Mouse (Mus musculus) hindbrain, postnatal 0 days (tissue): ENCODE measurements at regions not wholly inside any gene's neighbourhood (a gene's known extent, or its start where the extent isn't known, plus 50 kb on each side); places are given as distances from the start of the nearest gene placed in this dataset.

Experiments used
- ATAC-seq: fragments of 200-750 bp; cut with Nextera tagmentation; 2 replicates; pipeline ENCODE4 v1.8.0; 2017; ENCODE audit warnings: mild to moderate bottlenecking, moderate TSS enrichment, moderate library complexity
- DNase-seq: peaks from one replicate; pipeline ENCODE4 v3.0.0-alpha.2; 2015; ENCODE audit warnings: low spot score
- H3K27ac ChIP-seq: fragments of 300-500 bp; sonication (generic); 2 replicates; pipeline ENCODE4 v1.5.1; 2014; ENCODE audit warnings: mild to moderate bottlenecking
- H3K27me3 ChIP-seq: fragments of 300-500 bp; sonication (generic); 2 replicates; pipeline ENCODE4 v1.6.1; 2014; ENCODE audit warnings: low read length, mixed read lengths; ENCODE audit not compliant: insufficient read depth
- H3K36me3 ChIP-seq: fragments of 300-500 bp; sonication (generic); 2 replicates; pipeline ENCODE4 v1.6.1; 2014; ENCODE audit warnings: low read length, mixed read lengths; ENCODE audit not compliant: insufficient read depth
- H3K4me1 ChIP-seq: fragments of 300-500 bp; sonication (generic); 2 replicates; pipeline ENCODE4 v1.6.1; 2014; ENCODE audit warnings: antibody characterized with exemption, low read length, mixed read lengths; ENCODE audit not compliant: insufficient read depth
- H3K4me2 ChIP-seq: fragments of 300-500 bp; sonication (generic); 2 replicates; pipeline ENCODE4 v1.6.1; 2014; ENCODE audit warnings: low read depth, mild to moderate bottlenecking, low read length, moderate library complexity, mixed read lengths
- H3K4me3 ChIP-seq: fragments of 300-500 bp; sonication (generic); 2 replicates; pipeline ENCODE4 v1.5.1; 2014; ENCODE audit warnings: low read length
- H3K9ac ChIP-seq: fragments of 300-500 bp; sonication (generic); replicated peaks from 2 replicates; pipeline ENCODE4 v1.6.1; 2014; ENCODE audit warnings: mild to moderate bottlenecking, low read length, moderate library complexity, mixed read lengths
- H3K9me3 ChIP-seq: fragments of 300-500 bp; sonication (generic); 2 replicates; pipeline ENCODE4 v1.6.1; 2016; ENCODE audit warnings: low read length, mixed read lengths
- CTCF ChIP-seq: IDR thresholded peaks from 2 replicates; pipeline ENCODE4 v1.5.1; 2016; ENCODE audit warnings: antibody characterized with exemption, control low read depth, low read depth
- WGBS: fragments of 180-500 bp; shearing (Covaris S2); extraction: QIAGEN DNeasy Blood & Tissue Kit; methylation state at CpG from one replicate; pipeline ENCODE4 v1.1.7; 2014; 5-methylcytosine and 5-hydroxymethylcytosine counted together

DNA sequence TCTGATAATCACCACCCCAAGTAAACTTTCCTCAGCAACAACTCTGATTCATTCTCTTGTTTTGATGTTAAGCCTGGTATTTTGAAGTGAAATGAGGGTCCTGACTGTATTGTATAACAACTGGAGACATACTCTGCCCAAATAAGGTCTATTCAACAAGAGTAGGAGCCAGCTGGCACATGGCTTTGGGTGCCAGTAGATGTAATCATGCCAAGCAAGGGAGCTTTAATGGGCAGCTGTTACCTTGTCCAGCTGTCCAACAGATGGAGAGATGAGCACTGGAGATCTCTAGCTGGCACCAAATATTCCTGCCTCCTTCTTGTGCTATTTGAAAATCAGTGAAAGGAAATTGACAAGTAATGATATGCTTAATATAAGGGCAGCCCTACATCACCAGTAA, 1019.4 kb downstream of the Gsdmc2 start:
- Histone ChIP-seq H3K4me3 (no peak overlapping the region), H3K4me2 (no peak overlapping the region), H3K27me3 (no peaks in the 10 kb centered on the region), H3K4me1 (no peaks in the 10 kb centered on the region), H3K36me3 (no peaks in the 10 kb centered on the region), H3K27ac (no peak overlapping the region), H3K9ac (no peak overlapping the region), H3K9me3 (no peaks in the 10 kb centered on the region)
- DNase-seq (peak; percentile 55), ATAC-seq (0 out of 2 replicates have a peak, but pooled peaks have one; percentile 38)
- no peak for TF ChIP-seq CTCF

DNA sequence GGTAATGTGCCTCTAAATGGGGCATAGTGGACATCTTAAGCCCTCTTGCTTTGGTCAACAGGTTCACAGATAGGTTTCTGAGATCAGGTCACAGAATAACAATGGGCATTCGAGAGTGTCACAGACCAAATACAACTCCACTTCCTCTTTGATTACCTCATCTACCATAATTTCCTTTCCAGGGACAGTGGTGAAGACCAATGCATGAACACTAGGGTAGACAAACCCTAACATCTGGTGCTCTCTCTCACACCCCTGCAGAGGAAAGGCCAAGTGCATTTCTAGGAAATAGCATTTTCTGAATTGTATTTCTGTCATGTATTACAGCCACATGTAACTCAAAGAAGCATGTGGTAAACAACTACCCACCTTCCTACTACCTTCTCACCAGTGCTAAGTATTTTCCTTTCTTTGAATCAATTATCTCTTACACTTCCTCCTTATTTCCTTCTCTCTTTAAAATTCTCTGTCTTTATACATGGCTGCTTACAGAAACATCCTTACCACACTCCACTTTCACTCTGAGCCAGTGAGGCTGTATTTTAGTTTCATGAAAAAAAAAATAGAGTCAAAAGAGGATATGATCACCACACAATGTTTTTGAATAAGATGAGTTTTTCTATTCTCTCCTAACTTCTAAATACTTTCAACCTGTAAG, 1021.0 kb downstream of the Gsdmc2 start:
- no peak for TF ChIP-seq CTCF
- WGBS = 73% methylated on average over 1 of the region's 1 CpGs
- no peak overlapping the region for H3K27ac ChIP-seq
- H3K4me1 ChIP-seq = no peaks in the 10 kb centered on the region
- H3K27me3 ChIP-seq = no peaks in the 10 kb centered on the region
- DNase-seq (no peak), ATAC-seq (no peak)
- H3K9ac ChIP-seq = no peak overlapping the region
- H3K4me2 ChIP-seq = no peak overlapping the region
- no peaks in the 10 kb centered on the region for H3K9me3 ChIP-seq
- H3K36me3 ChIP-seq = no peaks in the 10 kb centered on the region
- no peak overlapping the region for H3K4me3 ChIP-seq

DNA sequence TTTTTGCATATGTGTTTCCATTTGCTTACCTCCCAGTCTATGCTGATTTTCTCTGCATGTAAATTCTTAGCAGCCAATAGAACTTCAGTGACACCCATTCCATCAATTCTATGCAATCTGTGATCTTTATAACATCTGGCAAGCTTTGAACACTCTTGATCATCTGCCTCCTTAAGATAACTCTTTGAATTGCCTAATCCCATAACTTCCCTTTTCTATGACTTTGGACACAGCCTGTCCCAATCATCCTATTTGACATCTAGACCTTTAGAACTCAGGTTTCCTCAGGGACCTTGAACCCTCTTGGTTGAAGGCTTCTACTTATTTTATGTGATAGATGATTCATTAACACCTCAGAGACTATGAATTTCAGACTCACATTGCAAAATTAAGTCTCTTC, 1022.7 kb downstream of the Gsdmc2 start:
- TF ChIP-seq CTCF = no peak
- Histone ChIP-seq H3K27ac (no peak overlapping the region), H3K4me2 (no peak overlapping the region), H3K4me1 (no peaks in the 10 kb centered on the region), H3K9ac (no peak overlapping the region), H3K4me3 (no peak overlapping the region), H3K9me3 (no peaks in the 10 kb centered on the region), H3K27me3 (no peaks in the 10 kb centered on the region), H3K36me3 (no peaks in the 10 kb centered on the region)
- no peak for ATAC-seq
- DNase-seq = no peak

DNA sequence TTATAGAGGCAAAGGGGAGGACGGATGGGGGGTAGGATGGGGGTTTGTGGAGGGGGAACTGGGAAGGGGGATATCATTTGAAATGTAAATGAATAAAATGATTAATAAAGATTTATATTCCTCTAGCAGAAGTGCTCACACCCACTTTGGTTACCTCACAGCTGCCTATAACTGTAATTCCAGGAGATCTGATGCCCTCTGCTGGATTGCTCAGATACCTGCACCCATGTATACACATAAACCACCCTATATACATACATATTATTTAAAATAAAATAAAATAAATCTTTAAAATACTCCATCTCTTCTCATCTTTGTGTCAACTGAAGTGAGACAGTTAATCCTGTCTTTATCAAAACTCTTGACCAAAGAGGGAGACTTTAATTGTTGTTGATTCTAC, 1031.9 kb downstream of the Gsdmc2 start:
- Histone ChIP-seq H3K36me3 (no peaks in the 10 kb centered on the region), H3K4me1 (no peaks in the 10 kb centered on the region), H3K27me3 (no peaks in the 10 kb centered on the region), H3K9ac (no peak overlapping the region), H3K9me3 (no peaks in the 10 kb centered on the region), H3K27ac (no peak overlapping the region), H3K4me2 (no peak overlapping the region), H3K4me3 (no peak overlapping the region)
- DNase-seq = no peak
- 0 out of 2 replicates have a peak, but pooled peaks have one; percentile 4 for TF ChIP-seq CTCF
- no peak for ATAC-seq
- WGBS = 86% methylated on average over 1 of the region's 1 CpGs

DNA sequence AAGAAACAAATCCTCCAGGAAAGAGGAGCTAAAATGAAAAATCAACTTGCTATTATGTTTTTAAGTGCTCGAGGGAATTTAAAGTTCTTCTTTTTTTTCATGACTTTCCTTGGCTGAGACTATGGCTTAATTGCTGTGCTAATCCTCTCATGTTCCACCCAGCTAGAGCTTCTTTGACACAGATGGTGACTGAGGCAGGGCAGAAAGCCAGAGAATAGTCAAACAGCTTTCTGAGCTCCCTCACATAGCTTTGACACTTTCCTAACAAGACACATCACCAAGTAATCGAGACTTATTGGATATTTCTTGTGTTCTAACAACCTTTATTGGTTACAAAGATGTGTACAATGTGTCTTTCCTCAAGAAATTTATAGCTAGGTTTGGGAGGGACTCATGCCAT, 1033.0 kb downstream of the Gsdmc2 start:
- no peak for TF ChIP-seq CTCF
- Histone ChIP-seq H3K27ac (no peak overlapping the region), H3K36me3 (no peaks in the 10 kb centered on the region), H3K4me2 (no peak overlapping the region), H3K27me3 (no peaks in the 10 kb centered on the region), H3K9me3 (no peaks in the 10 kb centered on the region), H3K4me1 (no peaks in the 10 kb centered on the region), H3K4me3 (no peak overlapping the region), H3K9ac (no peak overlapping the region)
- peak; percentile 63 for DNase-seq
- WGBS = 43% methylated on average over 2 of the region's 2 CpGs
- ATAC-seq = no peak

DNA sequence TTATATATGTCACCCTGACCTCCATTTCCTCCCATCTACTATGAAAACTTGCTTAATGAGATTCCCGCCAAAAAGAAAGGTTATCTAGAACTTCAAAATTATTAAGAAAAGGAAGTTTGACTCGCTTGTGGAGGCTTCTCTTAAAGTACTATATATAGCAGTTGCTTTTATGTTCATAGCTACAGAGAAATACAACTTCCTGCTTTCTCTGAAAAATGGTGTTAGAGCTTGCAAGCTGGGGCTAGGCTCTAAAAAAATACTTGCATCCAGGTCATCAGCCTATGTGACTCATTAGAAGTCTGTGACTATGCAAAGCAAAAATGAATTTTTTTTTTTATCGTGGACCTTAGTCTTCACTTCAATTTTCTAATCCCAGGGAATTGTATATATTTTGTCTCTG, 1035.7 kb downstream of the Gsdmc2 start:
- DNase-seq (no peak), ATAC-seq (no peak)
- Histone ChIP-seq H3K9me3 (no peaks in the 10 kb centered on the region), H3K4me3 (no peak overlapping the region), H3K27ac (no peak overlapping the region), H3K4me1 (no peaks in the 10 kb centered on the region), H3K9ac (no peak overlapping the region), H3K27me3 (no peaks in the 10 kb centered on the region), H3K36me3 (no peaks in the 10 kb centered on the region), H3K4me2 (no peak overlapping the region)
- 88% methylated on average over 3 of the region's 3 CpGs for WGBS
- TF ChIP-seq CTCF = no peak

DNA sequence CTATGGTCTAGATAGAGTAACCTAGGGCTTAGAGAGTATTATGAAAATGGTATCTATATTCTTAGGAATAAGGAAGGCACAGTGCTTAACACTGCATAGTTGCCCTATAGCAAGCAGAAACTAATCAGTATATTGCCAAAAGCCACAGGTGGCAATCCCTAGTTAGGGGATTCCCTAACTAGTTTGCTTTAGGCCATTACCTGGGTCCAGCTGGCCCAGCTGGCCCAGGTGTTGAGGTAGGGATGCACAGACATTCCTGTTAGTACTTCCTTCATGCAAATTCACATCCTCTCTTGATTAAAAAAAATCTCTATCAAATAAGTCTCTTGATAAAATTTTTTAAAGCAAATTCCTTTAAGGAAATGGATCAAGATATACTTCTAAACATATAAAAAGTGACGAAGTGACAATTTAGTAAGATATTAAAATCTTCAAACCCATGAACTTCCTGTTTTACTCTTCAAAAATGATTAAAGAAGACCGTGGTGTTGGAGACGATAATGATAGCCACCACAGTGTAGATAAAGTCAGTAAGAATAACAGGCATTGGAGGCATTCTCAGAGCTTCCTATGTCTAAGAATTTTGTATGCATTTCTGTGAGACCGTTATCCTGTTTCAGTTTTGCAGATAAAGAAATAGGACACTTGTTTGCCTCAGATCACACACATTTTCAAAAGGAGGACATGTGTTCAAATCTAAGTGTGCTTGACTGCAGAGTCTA, 1036.7 kb downstream of the Gsdmc2 start:
- Histone ChIP-seq H3K27ac (no peak overlapping the region), H3K9ac (no peak overlapping the region), H3K4me3 (no peak overlapping the region), H3K4me1 (no peaks in the 10 kb centered on the region), H3K4me2 (no peak overlapping the region), H3K27me3 (no peaks in the 10 kb centered on the region), H3K36me3 (no peaks in the 10 kb centered on the region), H3K9me3 (no peaks in the 10 kb centered on the region)
- no peak for ATAC-seq
- TF ChIP-seq CTCF = no peak
- no peak for DNase-seq
- 93% methylated on average over 4 of the region's 4 CpGs for WGBS
